Mouse (Mus musculus): ENCODE results near the gene Ttf1.
"Not testable (repeated sequence)": the region's sequence is repeated elsewhere in the genome, so short reads cannot be mapped to it uniquely, and the experiment has no call there.

The Ttf1 gene

GRCm38 (mm10) chr2:29054991-29055390, 5.1 kb upstream of the Ttf1 start, which contains the start of gene Cfap77:
TSS of gene Cfap77 (minus strand) at chr2:29055066.
- no peak for DNase-seq (ENCODE audit: low read depth, low spot score)

GRCm38 (mm10) chr2:29065796-29066195, 5.7 kb downstream of the Ttf1 start:
- no peak for DNase-seq (ENCODE audit: low read depth, low spot score)

GRCm38 (mm10) chr2:29066410-29066809, 6.3 kb downstream of the Ttf1 start:
- no peak for DNase-seq (ENCODE audit: low read depth, low spot score)

- DNase-seq (ENCODE audit: low read depth, low spot score): no peak
These were observed 14.6 kb downstream of the Ttf1 start for GRCm38 (mm10) chr2:29074676-29075075.

GRCm38 (mm10) chr2:29075331-29076070, 15.4 kb downstream of the Ttf1 start:
- no peak for DNase-seq (ENCODE audit: low read depth, low spot score)

- DNase-seq (ENCODE audit: low read depth, low spot score): no peak
These were observed 16.2 kb downstream of the Ttf1 start for GRCm38 (mm10) chr2:29076226-29076625.

- no peak for DNase-seq (ENCODE audit: low read depth, low spot score)
These were observed 21.9 kb downstream of the Ttf1 start for GRCm38 (mm10) chr2:29081965-29082364.

GRCm38 (mm10) chr2:29086026-29086425, 26.0 kb downstream of the Ttf1 start:
- DNase-seq (ENCODE audit: low read depth, low spot score): no peak

GRCm38 (mm10) chr2:29089276-29089675, 29.2 kb downstream of the Ttf1 start:
- not testable (repeated sequence) for DNase-seq (ENCODE audit: low read depth, low spot score)

- DNase-seq (ENCODE audit: low read depth, low spot score): no peak
These were observed 35.6 kb downstream of the Ttf1 start for GRCm38 (mm10) chr2:29095674-29096073.

- no peak for DNase-seq (ENCODE audit: low read depth, low spot score)
These were observed 36.7 kb downstream of the Ttf1 start for GRCm38 (mm10) chr2:29096751-29097150.

- no peak for DNase-seq (ENCODE audit: low read depth, low spot score)
These were observed 37.4 kb downstream of the Ttf1 start for GRCm38 (mm10) chr2:29097465-29097864.

- DNase-seq (ENCODE audit: low read depth, low spot score): not testable (repeated sequence)
These were observed 37.9 kb downstream of the Ttf1 start for GRCm38 (mm10) chr2:29097955-29098354.

GRCm38 (mm10) chr2:29098786-29099185, 38.7 kb downstream of the Ttf1 start:
- no peak for DNase-seq (ENCODE audit: low read depth, low spot score)

GRCm38 (mm10) chr2:29099646-29100045, 39.6 kb downstream of the Ttf1 start:
- no peak for DNase-seq (ENCODE audit: low read depth, low spot score)

GRCm38 (mm10) chr2:29100822-29101534, 40.9 kb downstream of the Ttf1 start:
- DNase-seq (ENCODE audit: low read depth, low spot score): no peak

- not testable (repeated sequence) for DNase-seq (ENCODE audit: low read depth, low spot score)
These were observed 42.6 kb downstream of the Ttf1 start for GRCm38 (mm10) chr2:29102416-29103377.

GRCm38 (mm10) chr2:29120969-29121368, 60.9 kb downstream of the Ttf1 start:
- DNase-seq (ENCODE audit: low read depth, low spot score): no peak

GRCm38 (mm10) chr2:29122446-29122845, 62.4 kb downstream of the Ttf1 start:
- DNase-seq (ENCODE audit: low read depth, low spot score): no peak

GRCm38 (mm10) chr2:29123907-29124569, 64.0 kb downstream of the Ttf1 start, which contains the start of gene Setx:
TSS of gene Setx (plus strand) at chr2:29124181.
- DNase-seq (ENCODE audit: low read depth, low spot score): no peak

- DNase-seq (ENCODE audit: low read depth, low spot score): no peak
These were observed 64.5 kb downstream of the Ttf1 start for GRCm38 (mm10) chr2:29124571-29124935.
